Mouse (Mus musculus): ENCODE results near the gene Zdhhc7. TPM values are rescaled to one million over a fixed set of nuclear protein-coding genes. Genes with fewer than 3 reads are reported as not detected.

The Zdhhc7 gene
- 99.7 and 172 TPM in 2 replicates for polyA plus RNA-seq (2012; rRNA removed)

DNA sequence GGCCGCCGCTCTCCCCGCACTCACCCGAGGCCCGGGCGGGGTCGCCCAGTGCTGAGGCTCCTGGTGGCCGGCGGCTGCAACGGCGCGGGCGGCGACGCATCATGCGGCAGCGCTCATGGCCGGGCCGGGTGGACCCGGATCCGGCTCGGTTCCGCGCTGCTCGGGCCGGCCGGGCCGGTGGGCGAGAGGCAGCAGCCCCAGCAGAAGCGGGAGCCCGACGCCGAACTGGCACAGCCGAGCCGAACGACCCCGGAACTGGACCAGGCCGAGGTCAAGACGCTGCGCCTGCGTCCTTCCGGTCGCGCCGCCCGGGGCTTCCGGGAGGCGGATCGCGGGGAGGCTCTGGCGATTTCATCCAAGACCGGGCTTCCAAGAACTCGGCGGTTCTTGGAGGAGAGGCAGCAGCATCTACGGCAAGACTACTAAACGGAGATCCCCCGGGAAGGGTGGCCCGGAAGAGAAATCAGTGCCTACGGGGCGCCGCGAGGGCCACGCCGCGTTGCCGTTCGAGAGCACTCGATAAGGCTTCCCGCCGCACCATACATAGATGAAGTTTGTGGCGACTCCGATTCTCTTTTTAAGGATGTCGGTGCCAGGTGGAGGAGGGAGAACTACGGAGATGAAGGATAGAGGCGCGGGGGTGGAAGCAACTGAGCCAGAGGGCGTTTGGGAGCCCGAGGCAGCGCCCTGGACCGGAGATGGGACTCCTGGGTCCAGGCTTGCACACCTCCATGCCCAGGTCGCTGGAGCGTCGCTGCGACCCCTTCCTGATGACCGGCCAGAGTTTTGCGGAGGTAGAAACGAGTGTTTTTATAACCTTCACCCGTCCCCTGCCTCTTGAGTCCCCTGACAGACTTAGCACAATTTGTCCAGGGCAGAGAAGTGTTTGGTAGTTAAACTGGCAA, at the start of gene Zdhhc7:
Gene Zdhhc7 (minus strand): TSS at position 415 of the 905 bp plus-strand sequence.
- Histone ChIP-seq H3K4me3 (ENCODE audit: low read depth, low read length) (peak within 1 kb of the TSS; percentile 89), H3K27ac (ENCODE audit: insufficient read depth, low read depth, low read length) (peak within 1 kb of the TSS; percentile 92), H3K4me1 (ENCODE audit: control insufficient read depth, insufficient read depth, insufficient read length, low read length) (peaks cover 28% of the 10 kb centered on the region; the same call in 1 of the 2 replicates), H3K36me3 (ENCODE audit: control insufficient read depth, insufficient read depth, low read length) (no peaks in the 10 kb centered on the region), H3K27me3 (ENCODE audit: control insufficient read depth, insufficient read depth, low read length) (no peaks in the 10 kb centered on the region)
- WGBS, result under 1% methylated on average over 88 of the region's 88 CpGs
- TF ChIP-seq POLR2A (IDR thresholded peaks at IDR 0.05; ENCODE audit: low read depth, low read length) (no peak; the same call in 1 of the 2 replicates), CTCF (IDR thresholded peaks at IDR 0.05; ENCODE audit: extremely low read depth, insufficient read length, insufficient replicate concordance, low read depth, low read length) (no peak)

DNA sequence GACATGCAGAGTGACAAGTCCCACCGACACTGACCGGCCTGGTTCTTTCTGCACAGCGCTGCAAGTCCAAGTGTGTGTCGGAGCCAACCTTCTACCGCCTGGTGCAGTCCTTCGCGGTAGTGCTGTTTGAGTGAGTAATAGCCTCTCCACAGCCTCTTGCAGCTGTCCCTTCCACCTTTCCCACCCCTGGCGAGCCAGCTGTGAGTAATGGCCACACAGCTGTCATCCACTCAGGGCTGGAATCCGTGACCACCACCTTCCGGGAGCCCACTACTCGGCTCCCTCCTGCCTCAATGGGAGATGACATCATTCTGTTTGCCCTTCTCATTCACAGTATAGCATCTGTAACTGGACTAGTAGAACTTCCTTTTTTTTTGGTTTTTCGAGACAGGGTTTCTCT, 48.7 kb upstream of the Zdhhc7 start:
- Histone ChIP-seq H3K36me3 (ENCODE audit: control insufficient read depth, insufficient read depth, low read length) (peaks cover 5% of the 10 kb centered on the region; the same call in 1 of the 2 replicates), H3K27ac (ENCODE audit: insufficient read depth, low read depth, low read length) (no peak overlapping the region), H3K4me3 (ENCODE audit: low read depth, low read length) (no peak overlapping the region), H3K27me3 (ENCODE audit: control insufficient read depth, insufficient read depth, low read length) (no peaks in the 10 kb centered on the region), H3K4me1 (ENCODE audit: control insufficient read depth, insufficient read depth, insufficient read length, low read length) (no peaks in the 10 kb centered on the region)
- TF ChIP-seq CTCF (IDR thresholded peaks at IDR 0.05; ENCODE audit: extremely low read depth, insufficient read length, insufficient replicate concordance, low read depth, low read length) (no peak), POLR2A (IDR thresholded peaks at IDR 0.05; ENCODE audit: low read depth, low read length) (no peak)
- WGBS, result 80% methylated on average over 12 of the region's 12 CpGs

DNA sequence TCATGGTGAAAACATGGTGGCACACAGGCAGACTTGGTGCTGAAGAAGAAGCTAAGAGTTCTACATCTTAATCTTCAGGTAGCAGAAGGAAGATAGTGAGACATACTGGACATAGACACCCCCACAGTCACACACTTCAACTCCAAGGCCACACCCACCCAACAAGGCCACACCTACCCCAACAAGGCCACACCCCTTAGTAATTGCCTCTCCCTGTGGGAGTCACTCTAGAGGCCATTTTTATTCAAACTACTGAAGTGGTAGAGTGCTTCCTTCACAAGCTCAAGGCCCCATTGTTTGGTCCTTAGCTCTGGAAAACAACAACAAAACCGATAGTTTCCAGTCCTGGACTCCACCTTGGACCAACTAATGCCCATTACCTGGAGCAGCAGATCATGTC, 44.8 kb upstream of the Zdhhc7 start:
- TF ChIP-seq POLR2A (IDR thresholded peaks at IDR 0.05; ENCODE audit: low read depth, low read length), result no peak
- no peak for TF ChIP-seq CTCF (IDR thresholded peaks at IDR 0.05; ENCODE audit: extremely low read depth, insufficient read length, insufficient replicate concordance, low read depth, low read length)
- Histone ChIP-seq H3K27me3 (ENCODE audit: control insufficient read depth, insufficient read depth, low read length) (no peaks in the 10 kb centered on the region), H3K4me3 (ENCODE audit: low read depth, low read length) (no peak overlapping the region), H3K4me1 (ENCODE audit: control insufficient read depth, insufficient read depth, insufficient read length, low read length) (0 out of 2 replicates have a peak, but pooled peaks cover 6% of the 10 kb centered on the region), H3K27ac (ENCODE audit: insufficient read depth, low read depth, low read length) (no peak overlapping the region), H3K36me3 (ENCODE audit: control insufficient read depth, insufficient read depth, low read length) (peaks cover 2% of the 10 kb centered on the region; the same call in 1 of the 2 replicates)
- WGBS, result 75% methylated on average over 1 of the region's 1 CpGs

DNA sequence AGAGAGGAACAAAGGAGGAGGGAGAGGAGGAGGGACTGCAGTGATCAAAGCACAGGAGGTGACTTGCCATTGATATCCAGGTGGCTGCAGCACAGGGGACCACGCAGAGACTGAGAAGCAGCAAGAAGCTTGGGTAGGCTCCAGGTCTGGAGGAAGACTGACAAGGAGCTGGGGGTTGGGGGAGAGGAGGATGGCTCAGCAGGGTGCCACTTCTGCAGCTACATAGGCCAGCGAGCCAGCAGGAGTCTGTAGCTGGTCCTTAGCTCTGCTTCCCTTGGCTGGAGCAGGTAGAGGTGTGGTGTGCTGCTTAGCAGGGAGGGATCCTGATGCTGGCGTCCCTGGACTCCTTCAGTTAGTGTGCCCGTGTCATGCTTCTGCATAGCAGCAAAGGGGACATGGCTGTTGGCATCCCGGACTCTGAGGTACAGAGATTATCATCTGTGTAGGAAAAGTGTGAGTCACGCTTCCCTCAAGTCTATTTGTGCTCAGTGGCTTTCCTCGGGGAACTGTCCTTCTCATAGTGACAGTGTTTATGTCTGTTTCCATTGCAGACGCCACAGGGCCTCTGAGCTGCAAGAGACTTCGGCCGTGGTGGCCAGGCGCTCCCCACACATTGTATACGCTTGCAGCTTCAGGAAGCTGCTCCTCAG, 43.5 kb upstream of the Zdhhc7 start:
- Histone ChIP-seq H3K27ac (ENCODE audit: insufficient read depth, low read depth, low read length) (no peak overlapping the region), H3K36me3 (ENCODE audit: control insufficient read depth, insufficient read depth, low read length) (no peaks in the 10 kb centered on the region), H3K4me3 (ENCODE audit: low read depth, low read length) (no peak overlapping the region), H3K4me1 (ENCODE audit: control insufficient read depth, insufficient read depth, insufficient read length, low read length) (peaks cover 12% of the 10 kb centered on the region; the same call in 1 of the 2 replicates), H3K27me3 (ENCODE audit: control insufficient read depth, insufficient read depth, low read length) (no peaks in the 10 kb centered on the region)
- no peak for TF ChIP-seq POLR2A (IDR thresholded peaks at IDR 0.05; ENCODE audit: low read depth, low read length)
- TF ChIP-seq CTCF (IDR thresholded peaks at IDR 0.05; ENCODE audit: extremely low read depth, insufficient read length, insufficient replicate concordance, low read depth, low read length), result no peak
- WGBS, result 72% methylated on average over 12 of the region's 12 CpGs

DNA sequence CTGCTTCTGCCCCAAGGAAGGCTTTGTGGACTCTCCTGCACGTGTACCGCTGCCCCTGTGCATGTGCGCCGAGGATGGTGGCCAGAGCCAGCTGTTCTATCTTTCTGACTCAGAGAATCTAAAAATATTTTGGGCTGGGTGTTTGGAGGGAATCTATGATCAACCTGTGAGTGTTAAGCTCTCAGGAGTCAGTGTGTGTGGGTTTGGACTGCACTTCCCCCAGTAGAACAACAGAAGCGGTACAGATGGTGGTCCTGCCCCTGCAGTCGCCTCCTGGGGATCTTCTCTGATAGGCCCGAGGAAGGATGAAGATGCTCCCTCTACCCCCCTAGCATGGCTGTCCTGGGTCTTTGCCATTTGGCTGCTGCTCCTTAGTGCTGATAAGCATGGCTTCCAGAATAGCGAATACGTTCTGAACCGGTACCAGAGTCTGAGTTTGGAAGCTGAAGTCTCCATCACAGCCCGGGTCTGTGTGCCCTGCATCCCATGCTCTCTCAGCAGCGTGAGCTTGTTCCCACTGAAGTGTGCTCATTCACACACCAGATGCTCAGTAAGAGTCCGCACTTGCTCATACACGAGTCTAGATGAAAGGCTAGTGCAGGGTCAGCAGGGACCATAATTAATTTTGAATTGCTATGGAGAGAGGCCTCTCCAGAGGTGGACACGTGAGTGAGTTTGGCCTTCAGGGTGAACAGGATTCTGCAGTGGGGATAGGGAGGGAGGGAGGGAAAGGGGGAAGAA, 42.8 kb upstream of the Zdhhc7 start:
- Histone ChIP-seq H3K4me1 (ENCODE audit: control insufficient read depth, insufficient read depth, insufficient read length, low read length) (peaks cover 19% of the 10 kb centered on the region; the same call in 1 of the 2 replicates), H3K4me3 (ENCODE audit: low read depth, low read length) (no peak overlapping the region), H3K27me3 (ENCODE audit: control insufficient read depth, insufficient read depth, low read length) (no peaks in the 10 kb centered on the region), H3K36me3 (ENCODE audit: control insufficient read depth, insufficient read depth, low read length) (no peaks in the 10 kb centered on the region), H3K27ac (ENCODE audit: insufficient read depth, low read depth, low read length) (no peak overlapping the region)
- TF ChIP-seq POLR2A (IDR thresholded peaks at IDR 0.05; ENCODE audit: low read depth, low read length) (no peak), CTCF (IDR thresholded peaks at IDR 0.05; ENCODE audit: extremely low read depth, insufficient read length, insufficient replicate concordance, low read depth, low read length) (no peak)
- WGBS, result 80% methylated on average over 15 of the region's 15 CpGs

DNA sequence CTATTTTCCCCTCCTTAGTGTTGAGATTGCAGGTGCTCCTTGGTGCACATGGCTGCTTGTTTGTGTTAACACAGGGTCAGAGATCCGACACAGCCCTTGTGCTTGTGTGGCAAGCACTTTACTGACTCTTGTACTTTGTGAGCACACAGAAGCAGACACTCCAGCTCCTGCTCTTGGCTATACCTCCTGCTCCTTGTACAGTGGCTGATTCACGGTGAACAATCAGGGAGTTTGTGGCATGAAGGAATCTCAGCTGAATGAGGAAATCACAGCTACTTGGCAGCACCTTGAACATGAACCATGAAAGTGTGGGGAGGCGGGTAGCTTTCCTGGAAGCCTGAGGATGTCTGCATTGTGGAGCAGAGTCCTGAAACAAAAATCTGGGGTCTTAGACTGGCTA, 39.5 kb upstream of the Zdhhc7 start:
- Histone ChIP-seq H3K27ac (ENCODE audit: insufficient read depth, low read depth, low read length) (peak overlapping the region; percentile 21), H3K36me3 (ENCODE audit: control insufficient read depth, insufficient read depth, low read length) (no peaks in the 10 kb centered on the region), H3K4me1 (ENCODE audit: control insufficient read depth, insufficient read depth, insufficient read length, low read length) (peaks cover 37% of the 10 kb centered on the region), H3K27me3 (ENCODE audit: control insufficient read depth, insufficient read depth, low read length) (no peaks in the 10 kb centered on the region), H3K4me3 (ENCODE audit: low read depth, low read length) (no peak overlapping the region)
- TF ChIP-seq POLR2A (IDR thresholded peaks at IDR 0.05; ENCODE audit: low read depth, low read length) (no peak), CTCF (IDR thresholded peaks at IDR 0.05; ENCODE audit: extremely low read depth, insufficient read length, insufficient replicate concordance, low read depth, low read length) (no peak)
- 47% methylated on average over 3 of the region's 3 CpGs for WGBS

Data from small intestine, adult 2 months (tissue).